Mouse (Mus musculus) cerebellum, adult 9-10 months (tissue): ENCODE measurements at regions not wholly inside any gene's neighbourhood (a gene's known extent, or its start where the extent isn't known, plus 50 kb on each side); places are given as distances from the start of the nearest gene placed in this dataset.

Experiments
- DNase-seq: peaks from one replicate; pipeline ENCODE4 v3.0.0; 2022

DNA sequence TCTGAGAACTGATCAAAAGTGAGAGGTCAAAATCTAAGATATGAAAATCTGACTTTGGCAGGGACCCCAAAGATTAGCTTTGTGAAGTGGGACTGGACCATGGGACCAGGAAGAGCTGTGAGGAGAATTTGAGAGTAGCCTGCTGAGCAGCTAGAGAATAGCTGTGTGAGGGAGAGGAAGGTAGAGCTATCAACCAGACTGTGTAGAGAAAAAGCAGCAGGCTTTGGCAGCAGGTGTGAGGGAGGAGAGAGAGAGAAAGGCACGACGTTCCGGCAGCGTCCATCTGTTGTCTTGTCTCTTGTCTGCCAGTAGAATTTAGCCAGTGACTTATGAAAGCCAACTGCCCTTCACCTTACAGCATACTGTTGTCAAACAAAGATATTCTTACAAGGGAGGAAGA lies 412.1 kb downstream of the Slitrk2 start:
- peak; percentile 90 for DNase-seq

DNA sequence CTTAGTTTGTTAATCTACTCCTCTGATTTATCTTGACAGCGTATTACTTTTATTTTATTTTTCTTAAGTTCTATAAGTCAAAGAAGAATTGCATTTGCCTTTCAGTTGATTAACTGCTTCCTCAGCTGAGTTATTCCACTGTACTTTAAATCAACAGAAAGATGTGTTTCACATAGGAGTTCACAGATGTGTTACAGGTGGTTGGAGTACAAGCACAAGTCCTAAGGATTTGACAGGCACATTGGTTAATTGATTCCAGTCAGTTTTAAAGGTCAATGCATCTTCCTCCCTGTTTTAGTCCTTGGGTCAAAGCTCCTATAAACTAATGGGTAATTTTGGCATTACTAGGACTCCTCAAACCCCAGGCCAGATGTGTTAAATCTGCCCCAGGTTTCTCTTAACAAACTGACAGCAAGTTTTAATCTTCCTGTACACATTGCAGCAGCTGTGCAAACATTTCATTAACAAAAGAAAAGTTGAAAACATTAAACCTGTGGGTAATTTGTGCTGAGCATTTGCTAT lies 413.5 kb downstream of the Slitrk2 start:
- no peak for DNase-seq

DNA sequence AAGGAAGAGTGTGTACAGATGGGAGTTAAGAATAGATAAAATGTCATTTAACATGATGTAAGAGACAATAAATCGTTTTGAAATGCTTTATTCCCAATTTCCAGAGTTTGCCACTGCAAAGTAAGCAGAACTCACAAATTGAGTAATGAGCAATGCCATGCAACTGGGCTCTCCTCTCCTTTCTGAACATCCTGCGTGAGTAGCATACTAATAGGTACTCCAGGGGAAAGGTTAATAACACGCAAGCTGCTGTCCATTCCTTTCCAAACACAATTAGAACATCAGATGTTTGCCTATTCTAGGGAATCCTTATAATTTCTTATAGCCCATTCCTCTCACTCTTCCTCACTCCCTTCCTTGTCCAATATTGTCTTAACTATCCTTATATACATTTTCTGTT lies 443.3 kb downstream of the Slitrk2 start:
- no peak for DNase-seq
